Mouse (Mus musculus): ENCODE results near the gene Btbd8.

Gene Btbd8

DNA sequence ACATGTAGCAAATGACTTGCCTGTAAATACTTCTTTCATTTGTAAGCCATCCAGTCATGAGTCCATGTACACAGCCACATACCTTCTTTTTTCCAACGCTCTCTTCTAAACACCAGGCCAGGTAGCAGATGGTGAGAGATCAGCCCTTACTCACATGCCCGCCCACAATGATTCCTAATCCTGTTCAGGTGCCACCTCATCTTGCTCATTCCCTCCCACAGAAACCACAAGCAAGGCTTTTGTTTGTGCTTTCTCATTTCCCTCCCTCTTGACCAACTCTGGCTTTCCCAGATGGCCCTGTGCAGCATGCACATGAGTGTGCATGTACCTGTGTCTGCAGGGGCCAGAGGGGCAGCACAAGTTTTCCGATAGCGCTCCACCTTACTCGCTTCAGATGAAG is 12.5 kb downstream of the Btbd8 start:
- no peak for DNase-seq

DNA sequence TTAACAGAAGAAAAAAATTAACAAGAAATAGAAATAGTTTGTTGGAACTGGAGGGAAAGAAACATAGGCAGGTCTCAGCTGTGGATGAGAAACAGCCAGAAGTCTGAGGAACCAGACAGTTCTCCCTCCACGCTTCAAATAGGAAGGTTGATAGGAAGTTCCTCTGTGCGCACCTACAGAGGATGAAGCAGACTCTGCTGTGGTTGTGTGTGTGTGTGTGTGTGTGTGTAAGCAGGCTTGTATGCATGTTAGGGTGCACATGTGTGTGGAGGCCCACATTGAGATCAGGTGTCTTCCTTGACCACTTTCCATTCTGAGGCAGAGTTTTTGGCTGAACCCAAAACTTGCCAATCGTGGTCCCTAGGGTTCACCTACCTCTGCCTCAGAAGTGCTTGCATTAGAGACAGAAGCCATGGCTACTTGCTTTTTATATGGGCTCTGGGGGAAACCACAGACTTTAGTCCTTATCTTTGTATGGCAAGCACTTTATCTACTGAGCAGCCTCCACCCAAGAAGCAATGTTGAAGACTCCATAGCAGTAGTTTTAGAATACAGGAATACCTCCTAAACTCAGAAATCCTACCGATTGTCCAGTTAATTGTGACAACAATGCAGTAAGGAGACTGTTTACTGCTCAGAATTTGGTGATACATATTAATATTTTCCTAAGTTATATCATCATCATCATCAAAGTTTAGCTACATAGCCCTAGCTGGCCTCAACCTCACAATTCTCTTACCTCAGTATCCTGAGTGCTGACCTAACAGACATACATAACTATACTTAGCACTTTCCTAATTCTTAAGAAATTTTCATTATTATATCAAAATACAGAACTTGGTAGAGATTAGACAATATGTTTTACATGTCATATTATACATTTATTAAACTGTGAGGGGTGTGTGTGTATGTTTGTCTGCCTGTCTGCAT is 24.6 kb downstream of the Btbd8 start:
- DNase-seq, result no peak

DNA sequence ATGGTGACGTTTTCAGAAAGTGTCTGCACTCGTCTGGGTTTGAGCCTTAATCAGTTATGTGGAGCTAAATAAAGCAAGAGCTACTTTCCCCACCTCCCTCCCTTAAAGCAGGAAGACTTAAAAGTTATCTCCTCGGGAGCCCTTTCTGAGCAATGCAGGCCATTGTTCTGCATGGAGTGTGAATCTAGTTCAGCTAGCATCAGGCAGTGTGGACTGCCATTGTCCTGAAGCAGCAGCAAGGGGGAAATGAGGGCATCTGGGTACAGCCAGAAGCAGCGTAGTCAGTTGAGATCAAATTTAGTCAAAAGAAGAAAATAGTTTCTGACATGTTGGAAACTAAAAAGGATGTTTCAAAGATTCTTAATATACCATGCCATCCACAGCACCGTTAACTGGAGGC is 28.7 kb downstream of the Btbd8 start:
- DNase-seq, result no peak

DNA sequence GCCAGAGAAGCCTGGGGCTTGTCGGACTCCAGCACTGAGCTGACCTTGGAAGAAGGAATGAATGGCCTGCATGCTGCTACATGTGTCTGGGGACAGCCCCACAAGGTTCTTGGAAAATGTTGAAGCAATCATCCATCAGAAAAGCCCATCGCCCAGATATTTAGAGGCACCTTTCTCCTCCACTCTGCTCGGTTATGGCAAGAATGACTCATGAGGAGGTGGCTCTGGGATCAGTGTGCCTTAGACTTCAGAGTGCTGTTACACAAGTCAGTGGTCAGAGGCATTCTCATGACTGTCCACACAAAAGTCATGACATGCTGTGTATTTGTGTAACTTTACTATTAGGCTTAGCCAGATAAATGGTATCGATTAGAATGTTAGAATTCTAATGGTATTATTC is 29.3 kb downstream of the Btbd8 start:
- no peak for DNase-seq

DNA sequence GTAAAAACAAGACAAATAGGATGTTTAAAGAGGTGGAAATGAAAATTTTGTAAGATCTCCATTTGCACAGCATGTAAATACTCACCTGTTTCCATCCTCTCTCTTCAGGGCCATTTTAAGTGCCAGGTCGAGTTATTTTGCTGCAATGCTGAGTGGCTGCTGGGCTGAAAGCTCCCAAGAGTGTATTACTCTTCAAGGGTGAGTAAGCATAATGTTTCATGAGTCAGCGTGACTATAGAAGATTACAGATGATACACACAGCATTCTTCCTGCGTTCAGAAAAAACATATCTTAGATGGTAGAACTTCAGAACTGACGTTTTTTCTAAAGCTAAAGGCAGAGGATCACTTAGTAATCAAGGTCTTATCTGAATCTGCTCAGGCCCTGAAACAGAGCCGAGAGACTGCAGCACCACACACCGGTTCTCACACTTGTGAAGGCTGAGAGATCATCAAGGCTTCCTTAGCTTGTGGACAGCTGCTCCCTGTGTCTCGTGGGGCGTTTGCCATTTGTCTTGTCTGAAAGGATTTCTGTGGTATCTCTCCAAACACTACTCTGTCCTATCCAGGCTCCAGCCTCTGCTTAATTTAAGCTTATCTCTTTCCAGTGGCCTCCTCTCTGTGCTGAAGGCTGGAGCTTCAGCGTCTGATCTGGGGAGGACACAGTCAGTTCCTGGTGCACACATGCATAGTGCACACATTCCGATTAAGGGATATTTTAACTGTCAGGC is 33.0 kb downstream of the Btbd8 start:
- DNase-seq, result no peak

DNA sequence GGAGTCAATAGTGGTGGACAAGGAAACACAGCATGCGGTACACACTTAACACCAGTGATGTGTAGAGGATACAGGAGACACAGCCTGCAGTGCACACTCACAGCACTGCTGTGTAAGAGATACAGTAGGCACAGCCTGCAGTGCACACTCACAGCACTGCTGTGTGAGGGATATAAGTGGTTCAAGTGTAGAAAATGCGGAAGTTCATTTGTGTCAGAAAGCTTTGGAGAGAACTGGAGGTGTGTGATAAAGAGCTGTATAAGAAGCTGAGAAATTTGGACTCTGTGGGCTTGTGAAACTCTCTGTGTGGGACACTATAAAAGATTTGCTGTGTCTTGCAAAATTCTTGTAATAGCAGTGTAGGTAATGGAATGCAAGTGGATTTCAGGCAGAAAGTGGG is 42.4 kb downstream of the Btbd8 start:
- DNase-seq, result no peak

DNA sequence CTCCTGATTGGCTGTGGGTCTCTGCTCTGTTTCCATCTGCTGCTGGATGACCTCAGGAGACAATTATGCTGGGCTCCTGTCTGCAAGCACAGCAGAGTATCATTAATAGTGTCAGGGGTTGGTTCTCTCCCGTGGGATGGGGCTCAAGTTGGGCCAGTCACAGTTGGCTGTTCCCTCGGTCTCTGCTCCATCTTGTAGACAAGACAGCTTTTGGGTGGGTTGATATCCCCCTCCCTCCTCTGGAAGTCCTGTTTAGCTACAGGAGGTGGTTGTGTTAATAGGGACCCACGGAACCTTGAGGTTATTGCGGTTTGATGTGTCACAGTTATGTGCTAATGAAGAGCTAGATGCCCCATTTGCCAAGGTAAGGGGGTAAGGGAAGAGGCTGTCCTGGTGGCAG is 51.2 kb downstream of the Btbd8 start:
- no peak for DNase-seq

DNA sequence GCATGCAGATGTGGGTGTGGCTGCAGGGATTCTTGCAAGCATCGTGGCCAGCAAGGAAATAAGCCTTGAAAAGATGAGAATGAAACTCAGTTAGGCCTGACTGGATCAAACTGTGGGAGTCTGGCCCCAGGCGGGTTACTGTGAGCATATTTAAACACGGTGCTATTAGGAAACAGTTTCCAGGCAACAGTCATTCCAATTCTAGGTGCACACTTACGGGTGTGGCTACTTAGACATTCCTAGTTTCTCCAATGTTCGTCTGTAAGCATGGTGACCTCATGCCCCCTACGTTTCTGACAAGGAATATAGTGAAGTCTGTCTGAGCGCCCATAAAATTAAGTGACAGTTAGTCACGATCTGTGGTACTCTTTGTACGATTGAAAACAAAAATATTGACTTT is 53.2 kb downstream of the Btbd8 start:
- DNase-seq, result no peak

DNA sequence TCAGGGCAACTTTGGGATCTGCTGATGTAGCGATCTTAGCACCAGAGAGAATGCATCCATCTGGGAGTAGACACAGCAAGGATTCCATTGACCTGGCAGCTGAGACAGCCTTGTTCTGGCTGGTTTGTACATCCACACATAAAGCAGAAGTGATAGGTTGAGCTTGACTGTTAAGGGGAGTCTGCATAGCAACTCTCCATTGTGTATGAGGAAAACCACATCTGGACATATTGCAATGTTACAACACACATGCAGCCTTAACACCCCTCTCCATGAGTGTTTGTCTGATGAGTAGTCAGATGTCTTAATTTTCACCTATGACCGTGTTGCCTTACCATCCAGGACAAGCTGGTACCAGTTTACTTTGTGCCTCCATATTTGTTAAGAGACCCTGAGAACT is 54.7 kb downstream of the Btbd8 start:
- DNase-seq, result no peak

DNA sequence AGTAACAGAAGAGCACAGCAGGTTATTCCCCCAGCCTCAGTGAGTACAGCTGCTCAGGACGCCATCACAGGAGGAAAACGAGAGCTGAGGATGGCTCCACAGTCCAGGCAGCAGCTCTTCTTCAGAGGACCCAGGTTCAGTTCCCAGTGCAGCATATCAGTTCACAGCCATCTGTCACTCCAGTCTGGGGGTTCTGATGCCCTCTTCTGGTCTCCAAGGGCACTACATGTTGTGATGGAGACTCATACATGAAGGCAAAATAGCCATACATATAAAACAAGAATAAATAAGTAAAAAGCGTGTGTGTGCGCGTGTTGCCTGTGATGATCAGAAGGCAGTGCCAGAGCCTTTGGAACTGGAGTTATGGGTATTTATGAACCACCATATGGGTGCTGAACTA is 57.0 kb downstream of the Btbd8 start:
- no peak for DNase-seq

DNA sequence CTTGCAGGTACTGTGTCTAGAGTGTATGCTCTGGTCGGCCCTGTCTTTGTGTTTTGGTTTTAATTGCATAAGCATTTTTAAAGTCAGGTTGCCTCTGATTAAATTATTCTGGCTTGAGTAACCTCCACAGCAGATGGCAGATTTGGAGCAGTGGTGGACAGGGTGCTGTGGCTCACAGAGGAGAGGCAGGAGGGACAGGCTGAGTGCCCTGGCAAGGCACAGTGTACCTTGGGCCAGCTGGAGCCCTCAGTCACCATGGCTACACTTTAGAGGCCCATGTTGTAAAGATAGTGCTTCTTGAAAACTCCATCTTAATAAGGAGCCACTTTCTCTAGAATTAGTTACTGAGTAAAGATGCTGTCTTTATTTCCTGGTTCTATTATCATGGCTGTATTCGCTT is 58.2 kb downstream of the Btbd8 start:
- DNase-seq, result no peak

DNA sequence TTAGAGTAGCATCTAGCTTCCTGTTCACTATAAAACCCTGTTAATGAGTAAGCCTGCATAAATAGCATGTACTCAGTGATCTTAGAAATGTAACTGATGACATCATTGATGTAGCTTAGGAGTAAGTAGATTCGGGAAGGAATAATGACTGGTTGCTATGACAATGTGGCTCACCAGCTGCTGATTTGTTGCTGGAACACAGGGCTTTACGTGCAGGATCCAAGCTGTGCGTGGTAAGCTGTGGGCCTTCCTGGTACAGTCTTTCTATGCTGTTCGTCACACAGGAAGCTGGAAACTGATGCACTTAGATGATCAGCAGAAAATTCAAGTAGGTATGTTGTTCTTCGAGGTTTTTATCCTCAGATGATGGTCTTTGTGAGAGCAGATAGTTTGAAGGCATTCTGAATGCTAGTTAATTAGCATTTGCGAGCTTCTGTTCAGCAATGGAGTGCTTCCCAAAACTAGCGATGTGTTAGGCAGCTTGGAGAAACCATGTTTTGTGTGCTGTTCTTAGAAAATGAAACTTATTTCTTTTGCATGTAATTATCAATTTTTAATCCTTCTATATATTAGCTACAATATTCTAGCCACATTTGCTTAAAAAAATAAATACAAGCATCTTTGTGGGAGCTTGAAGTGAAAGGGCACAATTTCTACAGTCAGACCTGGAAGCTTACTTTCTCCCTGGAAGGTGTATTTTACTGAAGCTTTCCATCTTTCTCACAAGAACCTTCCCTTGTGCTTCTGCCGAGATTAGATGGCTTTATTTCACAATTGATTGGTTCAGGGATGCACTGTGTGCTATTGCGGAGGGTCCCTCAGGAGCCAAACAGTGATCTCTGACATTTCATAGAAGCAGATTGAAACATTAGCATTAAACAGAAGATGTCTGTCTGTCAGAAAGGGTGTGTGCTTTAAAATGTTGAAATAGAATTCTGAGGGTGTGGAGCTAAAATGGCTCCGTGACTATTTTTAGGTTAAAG is 60.0 kb downstream of the Btbd8 start:
- peak; percentile 34 for DNase-seq

DNA sequence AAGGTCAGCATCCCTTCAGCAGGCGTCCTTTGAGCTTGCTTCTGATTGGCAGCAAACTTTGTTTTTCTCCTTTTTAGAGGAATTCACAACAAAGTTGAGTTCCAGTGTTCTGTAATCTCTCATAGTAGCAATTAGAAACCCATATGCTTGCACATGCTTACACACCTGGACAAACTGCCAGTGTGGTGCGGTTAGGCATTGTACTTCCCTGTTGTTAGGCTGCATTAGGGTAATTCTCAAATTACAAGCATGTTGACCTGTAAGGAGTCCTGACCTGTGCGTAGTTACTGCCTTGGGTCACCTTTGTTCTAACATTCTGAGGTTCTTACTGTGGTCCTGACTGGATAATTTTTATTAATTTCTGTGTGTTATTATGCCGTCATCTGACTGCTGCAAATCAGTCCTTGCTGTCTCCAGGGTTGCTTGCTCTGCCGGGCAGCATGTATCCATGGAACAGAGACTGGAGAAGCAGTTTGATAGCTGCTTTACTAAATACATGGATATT is 61.1 kb downstream of the Btbd8 start:
- DNase-seq, result peak; percentile 21

DNA sequence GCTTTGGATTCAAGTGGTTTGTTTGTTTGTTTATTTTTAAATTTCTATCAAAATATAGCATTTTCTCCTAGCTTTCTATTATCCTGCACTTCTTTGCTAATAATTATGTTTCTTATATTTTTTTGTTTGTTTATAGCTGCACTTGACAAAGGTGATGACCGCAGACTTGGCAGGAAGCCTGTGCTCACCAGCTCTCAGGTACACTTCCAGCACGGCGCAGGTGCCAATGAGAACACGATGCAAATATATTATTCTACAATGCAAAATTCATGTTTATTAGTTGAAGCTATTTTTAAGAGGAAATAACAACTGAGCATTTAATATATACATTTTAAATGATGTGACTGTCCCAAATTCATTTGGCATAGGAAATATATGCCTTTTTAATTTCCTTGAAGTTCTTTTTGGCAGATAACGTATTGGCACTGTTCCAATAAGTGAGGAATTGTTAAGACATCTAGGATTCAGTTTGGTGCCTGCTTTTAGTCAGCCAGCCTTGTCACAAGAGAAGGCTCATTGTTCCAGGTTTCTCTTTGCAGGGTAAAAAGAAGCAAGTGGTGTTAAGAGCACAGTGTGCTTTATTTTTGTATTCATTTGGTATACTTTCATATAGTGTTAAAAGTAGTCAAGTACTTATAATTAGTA is 62.2 kb downstream of the Btbd8 start:
- DNase-seq, result no peak

DNA sequence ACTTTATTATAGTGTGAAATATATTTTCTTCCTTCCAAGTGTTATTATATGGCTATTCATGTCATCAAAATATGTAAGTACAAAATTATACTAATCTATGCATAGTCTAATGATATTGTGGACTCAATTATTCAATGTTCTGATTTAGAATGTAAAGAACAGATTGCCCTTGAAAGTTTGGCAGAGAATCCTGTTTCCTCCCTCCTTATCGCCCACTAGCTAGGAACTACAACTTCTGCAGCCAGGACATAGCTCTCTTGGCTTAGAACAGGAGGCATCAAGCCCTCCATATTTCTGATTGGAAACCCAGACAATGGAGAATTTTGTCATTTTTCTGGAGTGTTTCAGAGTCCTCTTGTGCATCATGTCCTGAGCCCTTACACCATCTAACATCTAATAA is 62.9 kb downstream of the Btbd8 start:
- no peak for DNase-seq

DNA sequence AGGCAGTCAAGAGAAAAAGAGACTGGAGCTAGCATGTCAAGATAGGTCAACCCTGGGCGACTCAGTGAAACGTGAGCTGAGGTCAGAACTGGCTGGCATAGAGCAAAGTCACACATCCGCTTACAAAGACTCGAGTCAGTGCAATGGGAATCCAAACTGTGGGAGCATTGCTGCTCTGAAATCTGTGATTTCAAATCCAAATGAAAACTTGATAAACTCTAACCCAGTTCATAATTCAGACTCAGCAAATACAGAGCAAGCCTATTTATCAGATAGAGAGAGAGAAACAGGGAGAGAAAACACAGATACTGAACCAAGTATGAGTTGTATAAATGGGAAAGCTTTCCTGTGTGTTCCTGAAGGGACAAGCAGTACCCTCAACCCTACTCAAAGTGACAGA is 69.5 kb downstream of the Btbd8 start, which contains the start of gene Gm42669:
TSS of gene Gm42669 (plus strand) at position 301 of the 400 bp plus-strand sequence.
- DNase-seq, result no peak

DNA sequence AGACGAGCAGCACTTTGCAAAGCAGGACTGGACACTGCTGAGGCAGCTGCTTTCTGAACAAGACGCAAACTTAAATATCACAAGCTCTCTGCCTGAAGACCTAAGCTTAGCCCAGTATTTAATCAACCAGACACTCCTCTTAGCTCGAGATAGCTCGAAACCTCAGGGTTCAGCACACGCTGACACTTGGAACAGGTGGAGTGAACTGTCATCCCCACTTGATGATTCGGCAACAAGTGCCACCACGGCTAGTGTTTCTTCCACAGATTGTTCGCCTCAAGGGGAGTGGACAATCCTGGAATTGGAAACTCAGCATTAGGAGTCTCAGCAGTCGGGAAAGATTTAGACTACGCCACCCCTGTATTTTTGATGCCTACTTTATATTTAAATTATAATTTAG is 72.7 kb downstream of the Btbd8 start:
- no peak for DNase-seq

DNA sequence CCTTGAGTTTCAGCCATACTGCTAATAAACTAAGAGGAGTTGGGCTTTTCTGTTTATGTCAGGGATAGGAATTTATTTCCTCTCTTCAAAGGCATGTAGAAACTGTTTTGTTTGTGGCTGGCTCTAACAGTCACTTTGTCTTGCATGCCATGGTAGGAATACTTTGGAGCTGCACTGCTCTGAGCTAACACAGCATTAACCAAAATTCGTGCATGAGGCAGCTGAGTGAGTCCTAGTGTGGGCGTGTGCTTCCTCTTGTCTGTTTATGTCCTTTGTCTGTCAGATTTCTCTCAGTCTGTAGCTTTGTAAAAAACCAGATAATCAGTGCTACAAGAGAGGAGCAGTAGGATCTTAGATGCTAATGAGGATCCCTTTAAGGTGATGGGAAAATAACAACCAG is 73.5 kb downstream of the Btbd8 start:
- no peak for DNase-seq

DNA sequence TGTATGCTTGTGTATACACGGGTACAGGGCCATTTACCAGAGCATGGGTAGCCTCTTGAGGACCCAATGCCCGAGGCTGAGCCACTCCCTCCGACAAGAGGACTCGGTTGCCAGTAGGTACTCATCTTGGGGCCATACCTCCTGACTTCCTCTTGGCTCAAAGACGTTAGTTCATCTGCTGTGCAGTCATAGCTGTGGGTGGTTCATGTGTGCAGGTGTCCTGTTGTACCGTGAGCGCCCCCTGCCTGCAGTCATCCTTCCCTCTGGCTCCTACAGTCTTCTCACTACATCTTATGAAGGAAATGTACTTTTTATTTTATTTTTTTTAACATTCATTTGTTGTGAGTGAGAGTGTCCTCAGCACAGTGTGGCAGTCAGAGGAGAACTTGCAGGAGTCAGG is 75.8 kb downstream of the Btbd8 start:
- DNase-seq, result peak; percentile 92

DNA sequence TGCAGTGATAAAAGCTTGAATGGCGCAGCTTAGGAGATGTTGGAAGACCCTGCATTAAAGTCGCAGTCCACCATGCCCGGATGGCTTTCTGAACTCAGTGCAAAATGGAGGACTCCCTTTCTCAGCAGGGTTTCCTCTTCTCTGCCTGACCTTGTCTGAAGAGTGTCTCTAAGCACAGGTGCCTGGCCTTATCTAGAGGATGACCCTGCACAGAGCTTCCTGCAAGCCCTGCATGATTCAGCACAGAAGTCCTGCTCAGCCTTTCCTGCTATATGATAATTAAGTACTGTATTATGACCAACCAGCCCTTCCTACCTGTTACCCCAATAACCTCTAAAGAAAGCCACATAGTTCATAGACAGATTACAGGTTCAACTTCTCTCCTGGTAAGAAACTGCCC is 77.7 kb downstream of the Btbd8 start:
- DNase-seq, result no peak

DNA sequence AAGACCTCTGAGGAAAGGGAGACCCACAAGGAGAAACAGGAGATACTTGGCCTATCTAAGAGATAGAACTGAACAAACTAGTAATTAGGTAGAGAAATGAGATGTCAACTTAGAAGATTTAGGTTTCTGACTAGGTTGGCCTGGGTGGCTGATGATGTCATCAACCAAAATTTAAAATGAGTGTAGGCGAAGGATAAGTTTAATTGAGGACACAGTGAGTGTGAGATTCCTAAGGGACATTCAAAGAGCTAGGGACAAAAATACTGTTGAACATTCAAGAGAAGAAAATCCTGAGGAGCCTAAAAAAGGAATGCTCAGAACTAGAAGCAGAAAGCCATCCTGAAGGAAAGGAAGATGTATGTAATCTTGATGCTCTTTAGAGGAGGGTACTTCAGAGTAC is 78.3 kb downstream of the Btbd8 start:
- no peak for DNase-seq

DNA sequence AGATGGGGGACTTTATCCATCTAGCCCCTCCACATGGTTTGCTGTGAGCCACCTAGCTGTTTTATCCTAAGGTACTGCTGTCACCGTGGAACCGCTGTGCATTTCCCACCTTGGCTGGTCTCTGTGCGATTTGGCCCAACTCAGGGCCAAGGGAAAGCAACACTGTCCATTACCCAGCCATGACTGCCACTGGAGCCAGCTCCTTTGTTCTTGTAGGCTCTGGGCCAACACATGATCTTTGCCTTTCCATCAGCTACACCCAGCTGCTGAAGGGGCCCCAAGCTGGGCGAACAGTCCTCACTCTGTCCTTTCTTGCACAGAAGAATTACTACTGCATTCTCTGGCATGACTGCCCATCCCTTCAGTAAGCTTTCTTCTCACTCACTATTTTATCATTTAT is 80.8 kb downstream of the Btbd8 start:
- DNase-seq, result no peak

Data from thymus, postnatal 14 days (tissue).